Mouse (Mus musculus) right cerebral cortex, postnatal 25 days (tissue): ENCODE results near the gene Col6a5.
A peak's percentile ranks its signal among the peaks of the same experiment; 100 is the strongest.

Source experiments
- DNase-seq: peaks from one replicate; pipeline ENCODE4 v3.0.0; 2022

Gene Col6a5

DNA sequence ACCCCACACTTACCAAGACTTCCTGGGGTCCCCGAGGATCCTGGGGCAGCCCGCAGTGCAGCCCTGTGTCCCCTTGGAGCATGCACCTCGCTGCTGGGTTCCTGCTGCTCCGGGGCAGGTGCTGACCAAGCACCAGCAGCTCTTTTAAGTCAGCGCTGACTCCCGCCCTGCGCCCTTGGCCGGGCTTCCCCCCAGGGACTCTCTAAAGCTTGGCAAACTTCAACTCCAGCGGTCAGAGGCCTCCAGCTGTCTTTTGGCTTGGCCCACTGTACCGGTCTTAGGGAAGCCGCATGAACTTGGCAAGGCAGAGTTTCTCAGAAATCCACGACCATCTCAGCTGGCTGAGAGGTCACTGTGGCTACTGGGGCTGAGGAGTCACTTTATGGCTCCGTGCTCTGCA lies at the start of gene Col6a5:
Gene Col6a5 (minus strand): TSS at position 111 of the 400 bp plus-strand sequence.
- no peak for DNase-seq

GRCm38 (mm10) chr9:105997955-105998354 lies 37.5 kb upstream of the Col6a5 start:
- no peak for DNase-seq

DNA sequence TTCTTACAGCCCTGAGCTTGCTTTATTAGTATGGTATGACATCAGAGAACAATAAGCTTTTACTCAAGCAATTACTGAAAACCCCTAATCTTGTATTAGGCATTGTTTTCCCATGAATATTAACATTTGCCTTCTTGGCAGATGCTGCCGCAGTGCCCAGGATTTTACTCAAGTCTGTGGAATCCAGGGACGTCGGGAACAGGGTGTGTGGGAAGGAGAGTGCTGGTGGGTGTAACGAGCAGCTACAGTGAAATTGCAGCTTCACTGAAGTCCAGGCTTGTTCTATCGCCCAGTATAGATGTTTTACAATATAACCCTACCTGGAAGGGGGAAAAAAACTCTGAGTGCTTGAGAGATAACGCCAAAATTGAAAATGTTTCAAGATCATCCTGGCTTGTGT lies 32.0 kb upstream of the Col6a5 start:
- DNase-seq = no peak

DNA sequence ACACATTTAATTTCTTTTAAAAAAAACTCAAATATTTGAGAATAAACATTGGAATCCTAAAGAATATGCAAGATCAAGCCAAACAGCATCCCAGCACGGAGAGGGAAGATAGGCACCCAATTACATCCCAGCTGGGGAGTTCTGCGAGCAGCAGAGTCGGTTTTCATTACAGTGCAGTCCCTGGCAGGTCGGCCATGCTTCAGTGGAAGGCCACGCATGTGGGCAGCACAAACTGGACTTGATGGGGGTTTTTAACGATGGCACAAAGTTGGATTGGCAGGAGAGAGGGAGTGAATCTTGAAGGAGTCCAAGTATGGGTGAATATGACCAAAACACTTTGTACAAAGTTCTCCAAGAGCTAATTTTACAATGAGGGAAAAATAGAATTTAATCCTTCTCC lies 29.7 kb upstream of the Col6a5 start:
- DNase-seq = no peak

- DNase-seq = no peak
These were observed 29.0 kb upstream of the Col6a5 start for GRCm38 (mm10) chr9:105989468-105989867.

GRCm38 (mm10) chr9:105988096-105988495 lies 27.7 kb upstream of the Col6a5 start:
- no peak for DNase-seq

DNA sequence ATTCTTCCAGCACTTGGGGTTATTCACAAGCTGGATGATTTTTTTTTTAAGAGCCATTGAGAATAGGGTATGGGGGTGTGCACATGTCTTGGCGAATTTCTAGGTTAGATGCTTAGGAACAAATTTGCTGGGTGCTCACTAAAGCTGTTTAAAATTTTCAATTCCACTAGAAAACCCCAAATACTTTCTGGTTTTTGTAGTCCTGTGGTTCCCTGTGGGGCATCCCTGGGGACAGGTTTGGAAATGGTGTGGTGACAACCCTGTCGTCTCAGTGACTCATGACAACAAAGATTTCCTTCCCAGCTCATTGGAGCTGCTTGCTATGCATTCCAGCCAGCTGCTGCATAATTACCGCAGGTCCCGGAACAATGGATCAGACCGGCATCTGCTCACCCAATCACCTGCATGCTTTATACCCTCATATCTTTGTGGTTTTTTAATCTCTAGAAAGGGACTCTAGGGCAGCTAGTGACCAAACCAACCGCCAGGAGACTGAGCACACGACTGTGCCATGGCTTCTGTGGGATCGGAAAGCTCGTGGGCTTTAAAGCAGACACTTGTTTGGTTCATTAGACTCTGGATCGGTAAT lies 24.6 kb upstream of the Col6a5 start:
- no peak for DNase-seq

DNA sequence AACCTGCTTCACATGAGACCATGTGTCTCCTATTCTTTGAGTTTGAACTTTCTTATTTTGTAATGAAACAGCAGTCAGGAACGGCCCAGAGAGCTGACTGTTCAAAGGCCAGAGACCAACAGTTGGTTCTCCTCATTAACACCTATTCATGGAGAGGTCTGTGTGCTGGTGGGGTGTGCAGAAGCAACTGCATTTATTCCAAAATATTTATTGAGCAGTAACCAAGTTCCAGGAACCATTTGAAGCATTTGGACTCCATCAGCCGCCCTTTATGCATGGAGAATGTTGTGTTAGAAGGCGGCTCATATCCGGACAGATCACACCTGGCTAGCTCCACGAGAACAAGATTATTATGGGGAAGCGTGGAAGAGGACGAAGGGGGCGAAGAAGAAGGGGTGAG lies 18.0 kb upstream of the Col6a5 start:
- DNase-seq = no peak

DNA sequence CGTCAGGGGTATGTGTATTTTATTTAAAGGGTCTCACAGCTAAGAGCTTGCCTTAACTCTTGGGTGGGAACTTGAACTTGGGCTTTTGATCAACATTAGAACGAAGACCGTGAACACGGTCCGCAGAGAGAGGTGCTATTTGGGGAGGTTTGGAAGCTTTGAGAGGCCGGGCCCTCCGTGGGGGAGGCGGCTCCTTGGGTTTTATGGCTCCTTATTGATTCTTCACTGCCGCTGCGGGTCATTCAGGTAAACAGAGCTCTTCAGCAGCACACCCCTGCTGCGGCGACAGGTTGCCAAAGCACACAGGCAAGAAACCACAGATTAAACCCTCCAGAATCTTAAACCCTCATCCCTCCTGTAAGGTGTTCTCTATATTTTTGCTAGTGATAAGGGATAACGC lies 16.4 kb upstream of the Col6a5 start:
- DNase-seq = no peak

DNA sequence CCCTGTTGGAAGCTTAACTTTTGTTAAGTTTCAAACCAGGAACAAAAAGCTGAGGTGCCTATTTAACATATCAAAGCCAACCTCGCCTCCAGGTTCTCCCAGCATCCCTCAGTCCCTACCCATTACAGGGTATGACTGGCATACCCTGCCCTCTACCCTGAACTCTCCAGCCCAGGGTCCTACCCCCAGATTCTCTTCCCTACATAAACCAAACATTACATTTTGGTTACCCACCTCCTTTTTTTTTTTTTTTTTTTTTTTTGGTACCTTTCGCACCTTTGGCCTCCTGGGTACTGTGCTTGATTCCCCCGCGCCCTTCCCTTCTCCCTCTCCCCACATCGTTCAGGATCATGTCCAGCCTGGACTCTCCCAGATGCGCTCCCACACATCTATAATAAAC lies 15.9 kb upstream of the Col6a5 start:
- DNase-seq = no peak

DNA sequence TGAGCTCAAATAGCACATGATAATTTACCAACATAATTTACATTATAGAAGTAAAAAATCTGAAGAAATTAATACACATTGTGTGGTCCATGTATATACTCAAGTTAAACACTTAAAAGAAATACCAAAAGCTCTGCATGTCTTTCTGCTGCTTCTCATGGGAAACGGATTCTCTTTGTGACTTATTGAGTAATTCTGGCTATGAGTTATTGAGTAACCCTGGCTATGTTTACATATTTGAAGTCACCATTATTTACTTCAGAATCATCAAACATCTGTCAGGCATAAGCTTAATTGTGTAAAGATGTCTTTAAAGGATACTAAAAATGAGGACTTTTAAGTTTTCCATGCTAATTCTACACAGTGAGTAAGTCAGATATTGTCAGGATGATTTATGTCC lies 13.3 kb upstream of the Col6a5 start:
- DNase-seq = no peak

DNA sequence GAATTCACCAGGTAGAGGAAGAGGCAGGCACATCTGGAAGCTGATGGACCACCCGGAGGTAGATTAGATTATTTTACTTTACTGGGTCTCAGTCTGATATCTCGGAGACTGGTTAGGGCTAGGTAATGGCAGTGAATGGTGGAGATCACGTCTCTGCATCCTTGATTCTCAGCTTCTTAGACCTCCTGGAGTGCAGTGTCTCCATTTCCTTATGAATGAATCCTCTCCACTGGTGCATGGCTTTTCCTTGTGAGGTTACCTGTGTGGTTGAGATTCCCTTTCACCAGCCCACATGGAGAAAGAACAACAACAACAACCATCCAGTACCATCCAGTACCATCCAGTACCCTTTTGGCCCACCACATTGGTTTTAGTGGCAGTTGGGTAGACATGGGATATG lies 11.6 kb upstream of the Col6a5 start:
- no peak for DNase-seq

DNA sequence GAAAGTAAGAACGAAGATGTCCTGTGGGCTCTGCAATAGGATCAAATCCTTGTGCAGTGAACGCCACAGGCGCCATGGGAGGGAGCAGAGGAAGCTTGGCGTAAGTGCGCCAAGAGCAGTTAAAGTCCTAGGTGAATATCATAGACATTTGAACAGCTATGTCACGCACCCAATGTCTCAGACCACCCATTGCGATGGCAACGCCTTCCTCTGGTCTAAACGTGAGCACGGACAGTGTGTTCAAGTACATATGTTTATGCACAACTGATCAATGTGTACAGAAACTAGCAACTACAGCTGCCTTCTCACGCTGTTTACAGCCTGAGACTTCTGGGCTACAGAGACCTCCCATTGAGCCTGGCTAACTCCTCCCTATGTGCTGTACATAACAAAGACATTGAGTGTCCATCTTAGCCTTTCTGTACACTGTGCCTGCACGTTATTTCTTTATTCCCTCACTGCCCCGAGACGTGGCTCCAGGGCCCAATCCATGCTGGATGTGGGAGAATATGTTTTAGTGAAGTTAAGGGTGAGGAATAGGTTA lies 11.0 kb upstream of the Col6a5 start:
- DNase-seq = no peak

GRCm38 (mm10) chr9:105970901-105971300 lies 10.5 kb upstream of the Col6a5 start:
- DNase-seq = no peak

DNA sequence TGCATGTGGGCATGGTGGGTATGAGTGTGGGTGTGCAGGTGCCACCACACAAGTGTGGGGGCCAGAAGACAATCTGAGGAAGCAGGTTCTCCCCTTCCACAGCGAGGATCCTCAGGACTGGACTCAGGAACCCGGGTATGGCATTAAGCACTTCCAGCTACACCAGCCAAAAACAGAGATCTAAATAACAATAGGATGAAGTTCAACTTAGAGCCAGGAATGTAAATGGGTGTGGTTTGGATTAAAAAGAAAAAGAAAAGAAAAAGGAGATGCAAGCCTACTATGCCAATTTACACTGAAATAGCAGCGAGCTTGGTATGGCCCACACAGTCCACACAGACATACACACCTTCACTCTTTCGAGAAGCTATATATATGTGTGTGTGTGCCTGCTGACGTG lies 7.5 kb upstream of the Col6a5 start:
- no peak for DNase-seq

DNA sequence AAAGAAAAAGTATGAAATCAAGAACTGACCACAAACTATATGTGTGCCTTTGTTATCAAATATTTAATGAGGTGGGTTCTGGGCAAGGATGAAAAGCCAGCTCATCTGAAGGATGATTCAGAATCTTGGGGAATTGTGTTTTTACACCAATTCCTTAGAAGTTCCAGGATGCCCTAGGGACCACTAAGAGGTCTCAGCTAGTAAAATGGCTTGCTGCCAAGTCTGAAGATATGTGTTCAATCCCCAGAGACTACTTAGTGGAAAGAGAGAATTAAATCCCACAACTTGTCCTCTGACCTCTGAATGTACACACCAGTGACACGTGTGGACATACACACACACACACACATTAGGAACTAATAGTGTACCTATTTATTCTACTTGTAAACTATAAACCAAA lies 1.3 kb downstream of the Col6a5 start:
- DNase-seq = no peak

DNA sequence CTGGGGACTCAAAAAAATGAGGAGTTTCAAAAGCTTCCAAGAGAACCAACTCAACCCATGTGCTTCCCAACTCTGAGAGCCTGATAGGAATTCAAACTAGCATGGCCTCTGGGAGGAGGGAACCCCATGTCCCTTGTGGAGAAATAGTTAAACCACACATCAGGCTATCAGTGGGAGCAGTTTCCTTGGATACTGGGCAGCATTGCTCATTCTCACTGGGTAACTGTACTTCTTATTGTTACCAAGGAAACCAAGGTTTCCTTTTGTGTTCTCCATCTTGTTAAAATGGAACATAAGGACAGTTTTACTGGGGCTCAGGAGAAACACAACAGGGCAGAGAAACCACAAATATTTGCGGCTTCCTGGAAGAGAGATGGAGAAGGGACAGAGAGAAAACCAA lies 10.7 kb downstream of the Col6a5 start:
- DNase-seq = no peak

GRCm38 (mm10) chr9:105947577-105947976 lies 12.9 kb downstream of the Col6a5 start:
- DNase-seq = peak; percentile 70

GRCm38 (mm10) chr9:105933816-105934215 lies 26.6 kb downstream of the Col6a5 start:
- DNase-seq = no peak

DNA sequence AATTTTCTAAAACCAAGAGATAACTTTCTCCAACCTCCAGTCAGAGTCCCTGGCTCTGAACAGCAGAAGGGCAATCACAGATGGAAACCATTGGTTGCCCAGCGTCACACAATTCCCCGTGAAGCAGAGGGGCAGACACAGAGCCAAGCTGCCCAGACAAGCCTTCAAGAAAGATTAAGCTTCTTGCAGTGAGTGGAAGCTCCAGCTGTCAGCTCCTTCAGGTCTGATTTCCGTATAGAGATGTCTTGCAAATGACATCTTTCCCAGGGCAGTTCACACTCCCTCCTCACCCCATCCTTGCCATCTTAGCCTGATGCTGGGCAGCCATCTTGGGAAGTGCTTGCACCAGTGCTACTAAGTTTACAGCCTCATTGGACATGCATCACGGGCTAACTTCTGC lies 31.2 kb downstream of the Col6a5 start:
- no peak for DNase-seq

DNA sequence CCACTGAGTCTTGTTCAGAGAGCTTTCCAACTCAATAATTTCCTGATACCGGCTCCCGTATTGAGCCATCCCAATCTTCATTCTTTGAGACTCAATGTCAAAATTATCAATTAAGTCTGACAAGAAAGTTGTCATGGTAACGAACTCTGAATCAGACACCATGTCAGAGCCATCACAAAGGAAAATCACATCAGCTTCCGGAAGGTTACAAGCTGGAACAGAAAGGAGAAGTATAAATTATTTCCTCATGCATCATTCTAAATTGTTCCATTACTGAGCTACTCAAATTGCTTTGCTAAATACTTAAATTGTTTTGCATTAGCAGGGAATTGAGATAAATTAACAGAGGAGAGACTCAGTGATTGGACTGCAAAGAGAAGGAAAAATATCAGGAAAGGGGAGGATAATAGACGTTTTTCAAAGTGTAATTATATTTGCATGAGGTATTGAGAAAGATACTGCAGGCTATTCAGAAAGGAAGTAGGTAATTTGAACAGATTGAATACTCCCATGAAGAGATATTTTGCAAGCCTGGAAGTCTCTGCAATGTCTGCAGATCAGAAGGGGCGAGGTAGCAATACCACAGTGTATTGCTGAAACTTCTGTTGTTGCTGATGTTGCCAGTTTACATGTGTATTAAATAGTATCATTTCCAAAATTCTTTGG lies 31.9 kb downstream of the Col6a5 start:
- no peak for DNase-seq

- no peak for DNase-seq
These were observed 36.8 kb downstream of the Col6a5 start for GRCm38 (mm10) chr9:105923659-105924058.

DNA sequence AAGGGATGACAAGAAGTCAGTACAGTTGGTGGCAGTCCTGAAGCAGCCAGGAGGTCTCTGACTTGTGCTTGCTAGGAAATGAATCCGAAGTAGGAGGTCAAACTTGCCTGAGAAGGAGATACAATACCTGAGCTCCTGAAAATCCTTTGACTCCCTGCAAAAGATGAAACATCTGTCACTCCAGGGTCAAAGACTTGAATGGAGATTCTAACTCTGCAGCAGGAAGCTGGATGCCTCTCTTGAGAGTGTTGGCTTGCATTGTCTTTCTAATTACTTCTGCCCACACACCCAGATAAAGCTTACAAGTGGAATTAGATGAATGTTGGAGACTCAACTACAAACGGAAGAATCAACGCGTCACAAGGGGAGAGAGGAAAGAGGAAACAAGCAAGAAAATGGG lies 45.3 kb downstream of the Col6a5 start:
- no peak for DNase-seq

DNA sequence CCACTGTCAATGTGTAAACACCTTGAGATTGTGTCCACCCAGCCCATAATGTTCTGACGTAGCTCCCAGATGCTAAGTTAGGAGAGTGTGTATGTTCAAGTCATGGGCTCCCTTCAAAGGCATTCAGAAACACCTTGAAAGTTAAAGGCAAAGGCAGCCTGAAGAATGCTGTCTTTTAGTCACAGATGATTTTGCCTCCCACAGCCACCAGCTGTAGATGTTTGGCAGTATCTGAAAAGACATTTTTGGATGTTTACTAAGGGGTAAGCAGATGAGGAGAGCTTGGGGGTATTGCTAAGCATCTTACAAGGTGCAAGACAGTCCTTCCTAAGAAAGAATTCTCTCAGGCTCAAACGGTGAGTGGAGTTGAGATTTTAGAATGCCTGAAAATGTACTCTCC lies 50.3 kb downstream of the Col6a5 start:
- DNase-seq = peak; percentile 53

DNA sequence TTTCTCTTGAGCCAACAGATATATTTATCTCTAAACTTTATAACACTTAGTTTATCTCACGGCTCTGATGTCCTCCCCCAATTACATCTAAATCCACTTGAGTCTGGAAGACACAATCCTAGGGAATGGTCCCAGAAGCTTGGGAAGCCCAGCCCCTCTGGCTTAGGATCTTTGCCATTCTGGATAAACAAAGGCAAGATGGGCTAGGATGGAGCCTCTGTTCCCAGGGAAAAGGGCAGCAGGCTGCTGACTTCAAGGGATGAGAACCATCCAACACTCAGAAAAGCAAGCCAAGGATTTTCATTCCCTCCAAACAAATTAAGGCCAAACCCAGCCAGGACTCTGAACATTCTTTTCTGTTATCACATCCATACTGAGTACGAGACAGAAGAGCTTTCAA lies 51.1 kb downstream of the Col6a5 start:
- no peak for DNase-seq
